Mouse (Mus musculus) heart, adult 9 months (tissue): ENCODE data around the gene Gm14862.
"Not testable (repeated sequence)": the region's sequence is repeated elsewhere in the genome, so short reads cannot be mapped to it uniquely, and the experiment has no call there.

Experiments
- DNase-seq, 2 experiments: peaks; one replicate each; pipeline ENCODE4 v3.0.0; 2022; ENCODE audit warnings: low spot score in 2 of 2

Gene Gm14862

DNA sequence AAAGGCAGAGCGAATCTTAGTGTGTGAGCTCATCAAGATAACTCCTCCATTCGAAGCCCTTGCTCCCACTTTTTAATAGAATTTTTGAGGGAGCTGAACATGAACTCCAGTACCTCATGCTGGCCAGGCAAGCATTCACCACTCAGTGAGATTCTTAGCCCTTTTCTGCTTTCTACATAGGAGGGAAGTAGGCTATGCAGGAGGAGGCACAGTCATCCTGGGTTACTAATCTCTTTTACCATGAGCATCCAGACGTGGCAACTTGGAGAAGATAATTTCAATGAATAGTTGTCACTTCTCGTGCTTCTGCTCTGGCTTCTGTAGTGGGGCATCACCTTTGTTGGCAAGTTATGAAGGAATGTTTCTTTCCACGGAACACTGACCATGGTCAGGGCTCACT is at the start of gene Gm14862:
Gm14862 (minus strand) TSS at position 134 of the 400 bp plus-strand sequence.
- no peak for DNase-seq

DNA sequence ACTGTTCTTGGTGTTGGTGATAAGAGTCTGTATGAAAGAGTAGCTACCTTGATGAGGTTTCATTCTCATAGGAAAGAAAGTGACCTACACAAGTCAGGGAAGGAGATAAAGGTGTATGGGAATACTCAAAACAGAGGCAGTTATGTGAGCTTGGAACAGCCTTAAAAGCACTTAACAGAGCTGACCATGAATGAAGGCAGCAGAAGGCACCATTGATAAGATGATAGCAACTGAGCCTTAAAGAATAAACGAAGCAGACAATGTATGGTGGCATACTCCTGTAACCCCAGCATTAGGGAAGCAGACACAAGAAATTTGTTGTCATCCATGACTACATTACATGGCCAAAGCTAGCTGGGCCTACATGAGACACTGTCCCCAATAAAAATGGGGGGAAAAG is 46.8 kb upstream of the Gm14862 start:
- DNase-seq = no peak

DNA sequence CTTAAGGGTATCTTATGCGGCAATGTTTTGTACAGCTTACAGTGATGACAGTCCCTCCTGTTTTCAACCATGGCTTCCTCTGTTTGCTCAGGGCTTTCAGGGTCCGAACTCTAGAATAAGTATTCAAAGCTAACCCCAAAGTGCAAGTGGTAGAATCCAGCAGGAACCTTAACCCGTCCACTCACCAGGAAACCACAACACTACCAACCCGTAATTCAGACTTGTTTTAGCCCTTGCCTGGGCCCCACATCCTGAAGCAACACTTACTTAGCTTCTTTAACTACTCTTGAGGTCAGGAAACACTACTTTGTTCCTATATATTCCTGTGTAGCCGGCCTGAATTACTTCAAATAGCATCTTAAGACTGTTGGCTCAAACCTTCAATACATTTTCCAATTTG is 46.1 kb upstream of the Gm14862 start:
- no peak for DNase-seq

DNA sequence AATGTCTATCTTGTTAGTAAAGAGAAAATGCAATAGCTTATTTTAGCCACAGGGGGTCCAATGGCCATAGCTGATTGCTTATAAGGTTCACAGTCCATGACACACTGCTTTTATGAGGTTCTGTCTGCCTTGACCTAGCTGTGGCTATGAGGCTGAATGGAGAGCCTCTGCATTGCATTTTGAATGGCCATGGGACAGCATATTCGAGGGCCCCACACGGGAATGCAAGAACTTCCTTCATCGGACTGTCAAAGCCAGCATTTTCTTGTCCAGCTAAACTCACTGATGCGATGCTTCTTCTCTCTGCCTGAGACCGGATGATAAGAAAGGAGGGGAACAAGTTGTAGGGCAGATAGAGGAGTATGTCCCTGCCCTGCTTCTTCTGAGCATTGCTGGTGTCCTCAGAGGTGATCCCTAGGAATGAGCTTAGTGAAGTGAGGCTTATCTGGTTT is 41.7 kb upstream of the Gm14862 start:
- no peak for DNase-seq

DNA sequence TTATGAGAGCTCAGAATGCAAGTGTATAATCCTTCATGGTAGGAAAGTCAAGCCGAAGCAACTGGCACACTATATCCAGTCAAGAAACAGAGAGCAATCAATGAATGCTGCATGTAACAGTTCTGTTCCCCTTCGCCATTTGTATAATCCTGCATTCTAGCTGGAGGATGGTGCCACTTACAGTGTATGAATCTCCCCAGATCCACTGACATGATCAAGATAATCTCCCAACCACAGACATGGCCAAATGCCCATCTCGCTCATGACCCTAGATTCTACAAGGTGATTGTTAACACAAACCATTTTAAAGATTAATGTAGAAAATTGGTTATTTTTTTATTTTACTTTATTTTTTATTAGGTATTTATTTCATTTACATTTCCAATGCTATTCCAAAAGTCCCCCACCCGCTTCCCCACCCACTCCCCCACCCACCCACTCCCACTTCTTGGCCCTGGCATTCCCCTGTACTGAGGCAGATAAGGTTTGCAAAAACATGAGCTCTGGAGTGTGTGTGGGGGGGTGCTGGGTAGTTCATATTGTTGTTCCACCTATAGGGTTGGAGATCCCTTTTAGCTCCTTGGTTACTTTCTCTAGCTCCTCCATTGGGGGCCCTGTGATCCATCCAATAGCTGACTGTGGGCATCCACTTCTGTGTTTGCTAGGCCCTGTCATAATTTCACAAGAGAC is 36.6 kb upstream of the Gm14862 start:
- DNase-seq = not testable (repeated sequence)

DNA sequence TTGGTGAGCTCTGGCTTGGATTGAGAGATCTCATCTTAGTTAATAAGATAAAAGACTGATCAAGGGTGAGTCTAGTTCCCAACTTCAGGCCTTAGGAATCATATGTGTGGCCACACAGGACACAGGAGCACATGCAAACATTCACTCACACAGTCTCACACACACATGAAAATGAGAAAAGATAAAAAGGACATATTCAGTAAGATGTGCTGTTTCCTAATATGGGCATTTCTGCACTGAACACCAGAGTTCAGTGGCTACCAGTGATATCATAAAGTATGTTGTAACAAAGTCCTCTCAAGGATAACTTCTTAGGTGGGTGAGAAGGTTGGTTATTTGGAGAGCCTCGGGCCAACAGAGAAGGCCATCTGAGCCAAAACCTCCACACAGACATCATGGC is 26.8 kb upstream of the Gm14862 start, which contains the start of gene H2al1m:
H2al1m (plus strand) TSS at position 301 of the 400 bp plus-strand sequence.
- not testable (repeated sequence) for DNase-seq

DNA sequence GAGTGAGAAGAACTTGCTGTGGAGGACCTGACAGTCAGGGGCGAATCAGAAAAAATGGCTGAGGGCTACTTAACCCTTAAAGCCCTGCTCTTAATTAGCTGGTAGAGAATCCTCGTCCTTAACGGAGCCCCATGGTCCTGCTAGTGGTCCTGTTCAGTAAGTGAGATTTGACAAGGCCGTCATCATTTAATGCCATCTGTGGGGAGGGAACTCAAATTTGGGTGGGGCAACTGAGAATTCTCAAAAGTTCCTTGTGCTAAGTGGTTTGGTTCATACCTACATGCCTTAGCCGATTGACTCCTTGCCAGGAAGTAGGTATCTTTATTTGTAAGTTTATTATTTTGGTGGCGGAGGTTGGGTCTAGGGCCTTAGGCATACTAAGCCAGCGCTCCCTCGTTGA is 17.6 kb upstream of the Gm14862 start:
- DNase-seq = no peak

DNA sequence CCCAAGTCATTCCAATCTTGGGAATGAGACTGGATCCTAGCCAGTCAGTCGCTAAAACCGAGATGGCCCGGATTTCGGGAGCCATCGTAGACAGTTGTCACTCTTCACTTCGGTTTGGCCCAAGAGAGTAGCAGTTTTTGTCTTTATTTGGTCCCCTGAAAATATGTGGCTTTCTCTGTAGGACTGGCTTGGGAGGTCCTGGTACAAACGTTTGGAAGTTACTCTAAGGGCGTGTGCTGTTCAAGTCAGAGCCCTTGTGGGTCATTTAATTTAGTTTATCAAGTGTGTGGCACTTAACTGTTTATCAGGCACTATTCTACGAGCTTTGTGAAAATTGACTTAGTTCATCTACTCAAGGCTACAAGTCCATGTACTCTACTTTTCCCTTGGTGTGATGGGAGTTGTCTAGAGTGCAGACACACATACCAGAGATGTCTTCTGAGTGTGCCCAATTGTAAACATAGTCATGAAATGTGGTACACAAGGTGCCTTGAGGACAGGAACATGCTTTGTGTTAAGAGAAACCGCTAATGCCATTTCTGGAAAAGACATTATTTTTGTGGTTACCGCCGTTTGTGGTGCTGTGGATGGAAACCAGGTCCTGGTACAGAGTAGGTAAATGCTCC is 16.8 kb upstream of the Gm14862 start:
- DNase-seq = no peak

DNA sequence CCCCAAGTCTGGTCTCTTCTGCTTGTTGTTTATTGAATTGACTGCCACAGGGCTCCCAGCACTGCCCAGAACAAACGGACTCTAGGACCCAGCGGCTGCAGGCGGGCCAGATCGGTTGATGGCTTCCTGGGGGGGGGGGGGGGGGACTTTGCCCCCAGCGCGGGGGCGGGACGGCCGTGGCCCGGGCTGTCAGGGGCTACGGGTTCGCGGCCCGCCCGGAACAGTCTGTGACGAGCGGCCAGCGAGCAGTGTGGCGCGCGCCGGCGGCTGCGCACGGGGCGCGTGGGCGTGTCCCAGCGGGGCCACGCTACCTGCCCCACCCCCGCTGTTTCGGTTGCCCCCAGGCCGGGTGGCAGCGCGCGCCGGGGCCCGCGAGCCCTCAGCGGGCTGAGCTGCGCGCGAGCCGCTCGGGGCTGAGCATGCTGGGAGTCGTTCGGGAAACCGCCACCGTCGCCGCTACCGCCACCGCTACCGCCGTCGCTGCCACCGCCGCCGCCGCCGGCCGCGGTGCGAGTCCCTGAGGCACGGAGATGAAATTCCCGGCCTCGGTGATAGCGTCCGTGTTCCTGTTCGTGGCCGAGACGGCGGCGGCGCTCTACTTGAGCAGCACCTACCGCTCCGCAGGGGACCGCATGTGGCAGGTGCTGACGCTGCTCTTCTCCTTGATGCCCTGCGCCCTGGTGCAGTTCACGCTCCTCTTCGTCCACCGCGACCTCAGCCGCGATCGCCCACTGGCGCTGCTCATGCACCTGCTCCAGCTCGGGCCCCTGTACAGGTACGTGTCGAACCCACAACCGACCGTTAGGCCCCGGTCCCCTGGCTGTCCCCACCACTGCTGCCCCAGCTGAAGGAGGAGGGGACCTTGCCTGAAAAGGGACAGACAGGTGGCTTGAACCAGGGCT is 16.0 kb upstream of the Gm14862 start, which contains the start of gene Xk:
Xk (plus strand) TSS at position 297 of the 902 bp plus-strand sequence.
- peak; percentile 31 to 33 for DNase-seq

DNA sequence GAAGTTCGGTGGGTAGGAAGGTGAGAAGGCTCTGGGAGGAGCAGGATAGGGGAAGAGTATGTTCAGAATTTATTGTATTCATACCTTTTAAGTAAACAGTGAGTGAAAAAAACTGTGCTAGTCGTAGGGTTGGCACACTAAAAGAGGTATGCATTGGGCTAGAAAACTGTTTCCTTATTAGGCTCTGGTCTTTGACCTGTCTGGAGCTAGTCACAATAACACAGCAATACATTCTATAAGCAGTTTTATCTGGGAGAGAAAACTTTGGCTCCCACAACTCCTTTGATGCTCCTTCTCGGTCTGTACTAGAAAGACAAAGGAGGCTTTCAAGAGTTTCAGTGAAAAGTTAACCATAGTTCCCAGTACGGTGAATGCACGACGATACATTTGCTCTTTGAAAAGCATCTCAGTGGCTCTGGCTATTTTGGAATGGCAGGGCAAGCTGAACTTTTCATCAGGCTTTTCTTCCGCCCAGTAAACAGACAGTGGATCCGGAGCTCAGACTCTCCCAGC is 15.3 kb upstream of the Gm14862 start:
- no peak for DNase-seq

DNA sequence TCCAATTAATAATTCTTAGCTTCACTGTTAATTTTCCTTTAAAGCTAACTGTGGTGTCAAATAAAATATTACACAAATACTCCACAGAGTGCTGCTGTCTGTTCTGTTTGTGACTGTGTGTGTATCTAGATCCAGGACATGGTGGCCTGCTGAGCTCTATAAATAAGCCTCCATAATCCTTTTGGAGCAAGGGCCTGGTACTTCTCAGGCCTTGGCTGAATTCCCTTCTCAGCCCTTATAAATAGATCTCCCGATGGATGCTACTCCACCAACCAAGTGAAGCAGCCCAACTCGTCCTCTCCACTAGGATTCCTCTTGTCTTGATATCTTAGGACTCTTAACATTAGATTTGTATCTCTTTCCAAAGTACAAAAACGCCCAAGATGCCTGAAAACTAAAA is 14.4 kb upstream of the Gm14862 start:
- peak; percentile 5 to 14 for DNase-seq

DNA sequence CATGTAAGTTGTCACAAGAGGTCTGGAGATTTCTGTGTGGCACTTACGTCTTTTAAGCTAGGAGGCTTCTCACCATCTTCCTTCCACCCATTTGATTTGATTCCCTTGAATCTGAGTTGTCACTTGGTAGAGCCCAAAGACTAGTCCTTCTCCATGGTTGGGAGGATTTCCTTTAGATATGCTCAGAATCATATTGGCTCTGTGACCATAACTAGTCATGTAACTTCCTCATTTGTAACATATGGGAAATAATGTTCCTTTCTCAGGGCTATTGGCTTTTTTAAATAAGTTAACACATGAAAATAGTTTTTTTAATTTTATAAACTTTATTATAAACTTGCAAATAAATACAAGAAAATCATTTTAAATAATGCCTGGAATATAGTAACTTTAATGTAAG is 2.6 kb upstream of the Gm14862 start:
- no peak for DNase-seq

DNA sequence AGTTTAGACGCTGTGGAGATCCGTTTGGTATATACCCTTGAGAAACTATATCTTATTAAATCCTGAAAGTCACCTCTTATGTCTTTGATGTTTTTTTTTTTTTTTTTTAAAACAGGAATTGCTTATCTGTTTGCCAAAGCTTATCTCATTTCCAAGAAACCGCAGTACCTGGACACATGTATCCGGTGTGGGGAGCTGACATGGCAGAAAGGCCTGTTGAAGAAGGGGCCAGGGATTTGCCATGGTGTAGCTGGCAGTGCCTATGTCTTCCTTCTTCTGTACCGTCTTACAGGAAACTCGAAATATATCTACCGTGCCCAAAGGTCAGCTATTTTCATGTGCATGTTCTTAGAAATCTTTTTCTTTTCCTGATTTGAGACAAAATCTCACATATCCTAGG is 1.1 kb upstream of the Gm14862 start:
- no peak for DNase-seq

DNA sequence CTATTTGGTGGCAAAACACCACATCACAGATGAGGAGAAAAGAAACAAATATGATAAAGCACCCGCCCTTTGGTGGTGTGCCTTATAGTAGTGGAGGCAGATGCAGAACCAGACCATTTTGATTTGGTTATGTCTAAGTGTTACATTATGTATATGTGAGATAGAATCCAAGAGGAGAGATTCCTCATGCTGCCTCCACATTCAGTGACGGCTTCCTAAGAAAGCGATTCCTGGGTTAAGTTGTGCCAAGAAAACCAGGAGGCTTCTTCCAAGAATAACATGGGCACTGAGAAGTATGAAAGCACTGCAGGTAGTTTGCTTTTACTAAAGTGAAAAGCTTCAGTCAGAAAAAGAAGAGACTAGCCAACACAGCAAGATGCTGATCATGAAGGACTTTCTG is 1.8 kb downstream of the Gm14862 start:
- DNase-seq = no peak

DNA sequence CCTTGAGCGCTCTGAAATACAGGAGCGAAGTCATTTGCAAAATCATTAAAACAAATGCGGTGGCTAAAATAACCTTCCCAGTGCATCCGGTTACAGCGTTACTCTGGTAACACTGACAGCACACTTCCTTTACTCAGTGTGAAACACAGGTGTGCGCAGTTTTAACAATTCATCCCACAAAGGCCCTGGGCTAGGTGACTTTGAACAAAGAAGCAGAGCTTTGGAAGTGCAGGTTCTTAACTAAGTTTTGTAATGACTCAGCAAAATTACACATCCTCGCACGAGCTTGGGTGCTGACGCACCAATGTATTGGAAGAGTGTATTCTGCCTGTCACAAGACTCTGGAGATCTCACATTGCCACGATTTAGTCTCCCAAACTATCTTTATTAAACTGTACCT is 2.7 kb downstream of the Gm14862 start:
- no peak for DNase-seq

DNA sequence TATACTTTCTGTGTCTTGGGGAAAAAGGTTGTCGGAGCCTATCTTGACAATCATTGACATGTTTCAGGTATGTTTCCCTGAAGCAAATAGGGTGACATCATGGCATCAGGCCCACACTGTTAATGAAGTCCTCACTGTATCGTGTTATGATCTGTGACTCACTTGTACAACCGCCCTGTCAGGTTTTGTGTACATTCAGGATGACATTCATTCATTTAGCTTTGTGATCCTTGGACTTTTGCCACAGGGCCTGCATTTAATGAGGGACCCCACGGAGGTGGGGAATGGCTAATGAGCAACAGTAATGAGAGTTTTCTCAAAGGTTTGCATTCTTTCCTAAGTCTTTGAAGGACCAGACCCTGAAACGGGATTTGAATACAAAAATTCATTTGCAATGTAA is 7.8 kb downstream of the Gm14862 start:
- no peak for DNase-seq

DNA sequence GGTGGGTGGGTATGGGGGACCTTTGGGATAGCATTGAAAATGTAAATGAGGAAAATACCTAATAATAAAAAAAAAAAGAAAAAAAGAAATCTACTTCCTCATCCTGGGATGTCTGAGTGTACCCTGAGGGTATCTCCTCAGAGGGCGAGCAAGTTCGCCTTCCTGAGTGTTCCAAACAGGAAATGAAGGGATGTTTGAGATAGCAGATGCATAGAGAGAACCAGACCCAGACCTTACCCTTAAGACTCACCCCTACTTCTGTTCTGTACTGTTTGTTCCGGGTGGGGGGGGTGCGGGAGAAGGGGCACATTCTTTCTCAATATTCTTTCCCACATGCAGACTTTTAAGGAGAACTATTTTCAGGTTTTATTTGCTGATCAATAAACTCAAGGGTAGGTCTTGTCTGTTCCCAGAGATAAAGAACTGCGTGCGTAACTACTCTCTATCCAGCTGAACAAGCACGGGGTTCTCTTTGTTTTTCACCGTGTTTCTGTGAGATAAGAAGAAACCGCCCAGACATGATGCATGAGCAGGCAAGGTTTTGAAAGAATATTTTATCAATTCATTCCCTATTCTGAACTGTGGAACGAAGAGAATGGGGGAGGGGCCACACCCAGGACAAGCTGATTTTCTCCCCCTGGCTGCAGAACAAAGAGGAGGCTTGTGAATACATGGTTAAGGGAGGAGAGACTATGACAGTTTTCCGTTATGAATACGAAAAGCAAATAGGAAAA is 11.9 kb downstream of the Gm14862 start:
- no peak for DNase-seq

DNA sequence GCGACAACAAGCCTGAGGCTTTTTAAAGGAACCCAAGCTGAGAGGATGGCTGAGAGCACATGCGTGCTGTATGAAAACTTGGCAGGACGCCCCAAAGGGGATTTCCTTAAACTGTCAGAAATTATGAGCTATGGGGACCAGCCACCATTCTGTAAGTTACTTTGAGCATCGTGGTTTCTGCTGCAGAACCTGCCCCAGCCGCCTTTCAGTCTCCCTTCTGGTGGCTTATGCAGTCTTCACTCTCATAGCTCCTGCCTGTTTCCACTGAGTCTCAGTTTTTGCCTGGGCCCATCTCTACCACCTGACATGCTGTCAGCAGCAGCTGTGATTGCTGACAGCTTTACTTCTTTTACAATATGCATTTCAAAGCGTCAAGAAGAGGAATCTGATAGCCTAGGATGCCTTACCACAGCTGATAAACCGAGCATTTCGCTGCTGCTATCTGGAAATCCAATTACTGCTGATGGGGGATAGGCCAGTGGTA is 13.3 kb downstream of the Gm14862 start:
- no peak for DNase-seq

DNA sequence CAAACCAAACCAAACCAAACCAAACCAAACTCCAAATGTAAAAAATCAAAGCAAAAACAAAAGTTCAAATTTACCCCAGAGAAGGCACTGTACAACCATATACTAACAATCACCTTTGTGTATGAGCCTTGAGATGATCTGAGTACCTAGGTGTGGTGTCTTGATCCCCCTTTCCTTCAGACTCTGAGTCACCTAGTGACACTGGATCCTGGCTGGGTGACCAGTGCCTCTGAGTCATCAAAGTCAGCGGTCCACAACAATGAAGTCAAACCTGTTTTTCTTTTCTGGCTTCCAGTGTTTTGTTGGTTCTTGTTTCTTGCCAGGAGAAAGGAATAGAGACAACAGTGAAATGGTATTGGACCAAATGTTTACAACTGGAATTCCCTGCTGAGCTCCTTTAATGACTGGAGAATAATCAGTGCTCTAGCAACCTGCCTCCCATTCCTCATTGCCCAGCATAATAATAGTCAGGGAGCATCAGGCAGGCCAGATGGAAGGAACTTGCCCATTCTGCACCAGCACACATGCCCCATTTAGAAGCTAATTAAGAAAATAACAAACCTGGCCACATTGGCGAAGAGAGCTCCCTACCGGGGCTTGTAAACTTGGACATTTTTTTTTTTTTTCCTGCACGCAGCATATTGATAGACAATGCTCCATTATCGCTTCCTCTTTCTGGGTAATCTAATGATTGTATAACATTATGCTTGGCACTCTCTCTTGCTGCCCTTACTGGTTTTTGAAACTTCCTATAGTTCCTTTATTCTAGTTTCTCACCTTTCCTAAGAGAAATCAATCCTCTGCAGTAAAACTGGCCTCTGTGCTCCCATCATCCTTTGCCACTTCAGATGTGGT is 15.7 kb downstream of the Gm14862 start:
- no peak for DNase-seq

DNA sequence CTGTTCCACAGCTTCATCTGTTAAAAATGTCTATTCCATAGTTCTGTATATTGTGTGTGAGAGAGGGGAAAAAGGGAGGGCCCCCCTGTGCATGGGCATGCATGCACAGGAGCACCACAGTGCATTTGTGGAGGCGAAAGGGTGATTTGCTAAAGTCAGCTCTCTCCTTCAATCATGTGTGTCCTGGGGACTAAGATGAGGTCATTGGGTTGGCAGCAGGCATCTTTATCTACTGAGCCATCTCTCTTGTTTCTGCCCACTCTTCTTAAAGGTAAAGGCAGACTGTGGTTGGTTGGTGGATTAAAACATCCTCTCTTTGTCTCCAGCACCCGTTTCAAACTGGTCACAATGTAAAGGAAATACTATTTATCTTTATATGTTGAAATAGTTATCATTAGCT is 29.6 kb downstream of the Gm14862 start:
- no peak for DNase-seq
